Mouse (Mus musculus): ENCODE measurements around the gene Ampd2. TPM values are rescaled to one million over a fixed set of nuclear protein-coding genes. Genes with fewer than 3 reads are reported as not detected.

The Ampd2 gene
- polyA plus RNA-seq, 1 experiment from 2014 or later: 38.6 TPM

DNA sequence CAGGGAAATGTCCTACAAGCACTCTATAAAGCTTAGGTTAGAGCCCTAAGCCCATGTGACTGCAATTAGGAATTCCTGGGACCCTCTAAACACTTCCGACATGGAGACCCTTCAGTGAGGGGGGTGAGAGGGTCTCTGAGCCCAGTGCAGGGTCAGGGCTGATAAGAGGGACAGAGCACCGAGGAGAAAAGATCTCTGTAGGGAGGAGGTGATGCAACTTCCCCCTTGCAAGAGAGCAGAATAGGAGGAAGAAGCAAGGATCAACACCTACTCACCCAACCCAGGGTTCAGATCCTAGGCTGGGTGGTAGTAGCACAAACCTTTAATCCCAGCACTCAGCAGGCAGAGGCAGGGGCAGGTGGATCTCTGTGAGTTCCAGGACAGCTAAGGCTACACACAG is 3.3 kb downstream of the Ampd2 start:
- Histone ChIP-seq H3K27me3 (no peaks in the 10 kb centered on the region), H3K36me3 (ENCODE audit: poor library complexity, severe bottlenecking) (peaks cover 28% of the 10 kb centered on the region), H3K4me1 (peaks cover 53% of the 10 kb centered on the region), H3K9me3 (replicated peaks) (no peaks in the 10 kb centered on the region), H3K4me3 (no peak overlapping the region), H3K9ac (peak overlapping the region; percentile 10; the same call in 1 of the 2 replicates), H3K27ac (no peak overlapping the region), H3K4me2 (no peak overlapping the region)
- 59% methylated on average over 2 of the region's 2 CpGs for WGBS
- ATAC-seq: no peak

- H3K4me3 ChIP-seq: peak overlapping the region; percentile 9; the same call in 1 of the 2 replicates
- H3K36me3 ChIP-seq (ENCODE audit: poor library complexity, severe bottlenecking): peaks cover 36% of the 10 kb centered on the region
- no peaks in the 10 kb centered on the region for H3K27me3 ChIP-seq
- no peak for ATAC-seq
- H3K4me1 ChIP-seq: peaks cover 53% of the 10 kb centered on the region
- peak overlapping the region; percentile 27 for H3K4me2 ChIP-seq
- H3K9me3 ChIP-seq (replicated peaks): no peaks in the 10 kb centered on the region
- H3K9ac ChIP-seq: no peak overlapping the region
- WGBS: 77% methylated on average over 1 of the region's 1 CpGs
- no peak overlapping the region; the same call in 1 of the 2 replicates for H3K27ac ChIP-seq
Observed at GRCm38 (mm10) chr3:108082251-108082875, 4.1 kb downstream of the Ampd2 start.

GRCm38 (mm10) chr3:108081681-108082080 is 4.8 kb downstream of the Ampd2 start:
- H3K9ac ChIP-seq: no peak overlapping the region
- no peak for ATAC-seq
- no peaks in the 10 kb centered on the region for H3K27me3 ChIP-seq
- H3K36me3 ChIP-seq (ENCODE audit: poor library complexity, severe bottlenecking): peaks cover 43% of the 10 kb centered on the region
- no peaks in the 10 kb centered on the region for H3K9me3 ChIP-seq (replicated peaks)
- peak overlapping the region; percentile 27; the same call in 1 of the 2 replicates for H3K4me2 ChIP-seq
- H3K4me3 ChIP-seq: no peak overlapping the region
- H3K4me1 ChIP-seq: peaks cover 50% of the 10 kb centered on the region
- 40% methylated on average over 4 of the region's 4 CpGs for WGBS
- no peak overlapping the region for H3K27ac ChIP-seq

GRCm38 (mm10) chr3:108076836-108077235 is 9.6 kb downstream of the Ampd2 start:
- Histone ChIP-seq H3K36me3 (ENCODE audit: poor library complexity, severe bottlenecking) (peaks cover 68% of the 10 kb centered on the region), H3K4me2 (no peak overlapping the region), H3K4me3 (no peak overlapping the region), H3K27me3 (no peaks in the 10 kb centered on the region), H3K9me3 (replicated peaks) (no peaks in the 10 kb centered on the region), H3K4me1 (peaks cover 12% of the 10 kb centered on the region), H3K9ac (no peak overlapping the region), H3K27ac (no peak overlapping the region)
- 90% methylated on average over 9 of the region's 9 CpGs for WGBS
- ATAC-seq: no peak

- no peaks in the 10 kb centered on the region for H3K9me3 ChIP-seq (replicated peaks)
- peaks cover 8% of the 10 kb centered on the region for H3K4me1 ChIP-seq
- H3K27ac ChIP-seq: peak overlapping the region; percentile 44
- no peak overlapping the region for H3K4me2 ChIP-seq
- H3K27me3 ChIP-seq: no peaks in the 10 kb centered on the region
- H3K4me3 ChIP-seq: no peak overlapping the region
- H3K9ac ChIP-seq: no peak overlapping the region
- WGBS: 66% methylated on average over 10 of the region's 10 CpGs
- H3K36me3 ChIP-seq (ENCODE audit: poor library complexity, severe bottlenecking): peaks cover 39% of the 10 kb centered on the region
- ATAC-seq: peak; percentile 37; the same call in 1 of the 2 replicates
Observed at GRCm38 (mm10) chr3:108072983-108073569, 13.4 kb downstream of the Ampd2 start.

DNA sequence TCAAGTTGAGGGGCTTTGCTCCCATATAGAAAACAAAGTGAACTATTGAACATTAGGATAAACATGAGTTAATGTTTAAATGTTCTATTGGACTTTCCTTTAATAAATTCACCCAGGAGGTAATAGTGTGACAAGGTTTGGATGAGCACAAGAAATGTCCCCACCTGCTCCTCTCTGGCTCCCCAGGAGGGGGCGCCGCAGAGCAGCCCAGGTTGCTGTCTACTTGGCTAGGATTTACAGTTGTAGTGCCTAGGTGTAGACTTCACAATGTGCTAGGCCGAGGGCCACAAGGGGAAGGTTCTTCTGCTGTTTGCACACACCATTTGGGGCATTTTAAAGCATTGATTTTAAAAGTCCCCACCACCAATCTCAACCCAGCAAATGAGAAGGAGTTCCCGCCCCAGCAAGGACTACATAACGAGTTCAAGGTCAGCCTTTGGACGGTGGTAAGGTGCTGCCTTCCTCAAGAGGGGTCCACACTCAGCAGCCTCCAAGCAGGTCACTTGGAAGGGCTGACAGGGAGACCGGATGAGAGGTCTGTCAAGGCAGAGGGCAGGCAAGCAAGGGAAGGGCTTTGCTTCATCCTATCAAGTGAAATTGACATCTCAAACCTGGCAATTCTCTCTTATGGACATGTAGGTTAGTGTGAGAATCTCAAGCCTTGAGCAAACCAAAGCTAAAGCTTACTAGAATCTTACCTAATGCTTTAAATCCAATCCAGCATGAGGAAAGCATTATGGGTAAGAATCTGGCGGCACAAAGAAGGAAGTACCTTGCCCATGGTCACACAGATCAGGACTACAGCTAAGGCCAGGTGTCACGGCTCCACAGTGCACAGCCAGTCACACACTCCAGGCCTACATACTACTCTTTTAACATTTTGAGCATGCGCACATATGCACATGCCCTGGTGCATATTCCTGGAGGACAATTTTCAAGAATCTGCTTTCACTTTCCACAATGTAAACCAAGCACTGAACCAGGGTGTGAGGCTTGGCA is 15.9 kb downstream of the Ampd2 start:
- Histone ChIP-seq H3K9ac (no peak overlapping the region), H3K27me3 (no peaks in the 10 kb centered on the region), H3K4me3 (no peak overlapping the region), H3K4me1 (peaks cover 8% of the 10 kb centered on the region), H3K9me3 (replicated peaks) (no peaks in the 10 kb centered on the region), H3K36me3 (ENCODE audit: poor library complexity, severe bottlenecking) (peaks cover 15% of the 10 kb centered on the region), H3K4me2 (no peak overlapping the region), H3K27ac (no peak overlapping the region)
- ATAC-seq: no peak
- WGBS: 68% methylated on average over 10 of the region's 10 CpGs

GRCm38 (mm10) chr3:108069231-108069870 is 17.1 kb downstream of the Ampd2 start:
- no peak for ATAC-seq
- Histone ChIP-seq H3K36me3 (ENCODE audit: poor library complexity, severe bottlenecking) (peaks cover 2% of the 10 kb centered on the region), H3K27ac (no peak overlapping the region), H3K4me2 (no peak overlapping the region), H3K9ac (no peak overlapping the region), H3K27me3 (no peaks in the 10 kb centered on the region), H3K4me1 (peaks cover 8% of the 10 kb centered on the region), H3K9me3 (replicated peaks) (no peaks in the 10 kb centered on the region), H3K4me3 (no peak overlapping the region)
- WGBS: 75% methylated on average over 13 of the region's 13 CpGs

DNA sequence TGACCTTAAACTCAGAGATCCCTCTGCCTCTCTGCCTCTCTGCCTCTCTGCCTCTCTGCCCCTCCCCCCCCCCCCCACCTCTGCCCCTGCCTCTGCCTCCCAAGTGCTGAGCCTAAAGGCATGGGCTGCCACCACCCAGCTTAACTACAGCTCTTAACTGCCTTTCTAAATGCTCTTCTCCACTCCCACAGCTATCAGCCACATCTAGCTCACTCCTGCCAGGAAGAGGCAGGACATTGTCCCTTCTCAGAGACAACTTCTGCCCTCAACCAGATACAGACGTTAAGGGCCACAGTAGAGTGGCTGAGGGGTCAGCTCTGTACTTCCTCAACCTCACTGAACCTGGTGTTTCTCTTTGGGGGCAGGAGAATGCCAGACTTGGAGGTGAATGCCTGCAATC is 17.6 kb downstream of the Ampd2 start:
- Histone ChIP-seq H3K4me1 (peaks cover 8% of the 10 kb centered on the region), H3K27ac (no peak overlapping the region), H3K4me3 (no peak overlapping the region), H3K4me2 (no peak overlapping the region), H3K36me3 (ENCODE audit: poor library complexity, severe bottlenecking) (no peaks in the 10 kb centered on the region), H3K9ac (no peak overlapping the region), H3K27me3 (no peaks in the 10 kb centered on the region), H3K9me3 (replicated peaks) (no peaks in the 10 kb centered on the region)
- 48% methylated on average over 1 of the region's 1 CpGs for WGBS
- no peak for ATAC-seq

GRCm38 (mm10) chr3:108067370-108067934 is 19.0 kb downstream of the Ampd2 start:
- H3K27me3 ChIP-seq: no peaks in the 10 kb centered on the region
- no peak overlapping the region for H3K4me2 ChIP-seq
- no peak for ATAC-seq
- no peaks in the 10 kb centered on the region for H3K4me1 ChIP-seq
- H3K9me3 ChIP-seq (replicated peaks): no peaks in the 10 kb centered on the region
- no peak overlapping the region for H3K9ac ChIP-seq
- no peak overlapping the region for H3K4me3 ChIP-seq
- H3K36me3 ChIP-seq (ENCODE audit: poor library complexity, severe bottlenecking): no peaks in the 10 kb centered on the region
- 70% methylated on average over 6 of the region's 6 CpGs for WGBS
- H3K27ac ChIP-seq: no peak overlapping the region

- H3K4me3 ChIP-seq: no peak overlapping the region
- H3K4me1 ChIP-seq: no peaks in the 10 kb centered on the region
- H3K9me3 ChIP-seq (replicated peaks): no peaks in the 10 kb centered on the region
- 83% methylated on average over 9 of the region's 9 CpGs for WGBS
- no peaks in the 10 kb centered on the region for H3K27me3 ChIP-seq
- H3K27ac ChIP-seq: no peak overlapping the region
- ATAC-seq: no peak
- no peak overlapping the region for H3K9ac ChIP-seq
- H3K36me3 ChIP-seq (ENCODE audit: poor library complexity, severe bottlenecking): no peaks in the 10 kb centered on the region
- H3K4me2 ChIP-seq: no peak overlapping the region
Observed at GRCm38 (mm10) chr3:108065551-108065950, 20.9 kb downstream of the Ampd2 start.

- Histone ChIP-seq H3K4me2 (no peak overlapping the region), H3K27ac (no peak overlapping the region), H3K9me3 (replicated peaks) (no peaks in the 10 kb centered on the region), H3K4me1 (no peaks in the 10 kb centered on the region), H3K4me3 (no peak overlapping the region), H3K36me3 (ENCODE audit: poor library complexity, severe bottlenecking) (no peaks in the 10 kb centered on the region), H3K9ac (no peak overlapping the region), H3K27me3 (no peaks in the 10 kb centered on the region)
- no peak for ATAC-seq
- 73% methylated on average over 4 of the region's 4 CpGs for WGBS
Observed at GRCm38 (mm10) chr3:108064672-108065071, 21.8 kb downstream of the Ampd2 start.

Data from forebrain, embryonic 13.5 days (tissue).